In the genomic region with DNA sequence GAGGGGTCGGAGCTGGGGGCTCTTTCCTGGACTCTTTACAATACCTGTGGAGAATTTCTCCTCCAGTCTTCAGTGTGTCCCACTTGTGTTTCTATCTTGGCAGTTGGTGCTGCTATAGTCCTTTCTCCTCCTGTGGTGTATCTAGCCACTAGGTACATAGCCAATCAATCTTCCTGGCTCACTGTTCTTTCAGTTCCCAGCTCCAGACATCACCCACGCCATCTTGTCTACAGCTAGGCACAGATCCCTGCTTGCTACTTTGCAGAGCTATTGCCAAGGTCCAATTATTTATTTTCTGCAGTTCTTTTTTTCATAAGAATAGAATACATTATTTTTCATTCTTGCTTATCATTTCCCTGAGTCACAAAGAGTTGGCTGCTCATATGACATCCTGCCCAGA, we compare ENCODE assay signal across 27 mouse cellular contexts.
"Had no signal": no experiment of that assay in that cellular context is flagged by ENCODE, and none has a peak within 500 bp of the region (broad histone marks: within the 10 kb centered on the region; RNA-seq: fewer than 3 reads in every experiment).

No protein-coding gene starts in this region.

- ATAC-seq: hindbrain, postnatal 0 days; intestine, embryonic 16.5 days; liver, embryonic 12.5 days had no signal

- H3K4me1 ChIP-seq: heart, embryonic 13.5 days; heart, embryonic 15.5 days; kidney, embryonic 15.5 days; liver, embryonic 12.5 days had no signal

- H3K27ac ChIP-seq: heart, adult 2 months; heart, embryonic 13.5 days; heart, embryonic 15.5 days; hindbrain, embryonic 13.5 days; hindbrain, embryonic 15.5 days; hindbrain, postnatal 0 days; kidney, embryonic 15.5 days; kidney, postnatal 0 days; limb, embryonic 13.5 days; limb, embryonic 15.5 days; liver, embryonic 12.5 days; liver, embryonic 14.5 days had no signal

- H3K4me3 ChIP-seq: heart, adult 2 months; heart, embryonic 13.5 days; heart, embryonic 15.5 days; hindbrain, embryonic 13.5 days; hindbrain, embryonic 15.5 days; kidney, embryonic 15.5 days; limb, embryonic 13.5 days; limb, embryonic 15.5 days; liver, embryonic 12.5 days had no signal

- H3K9ac ChIP-seq: heart, embryonic 13.5 days; heart, embryonic 15.5 days; hindbrain, embryonic 13.5 days; hindbrain, embryonic 15.5 days; kidney, embryonic 15.5 days; limb, embryonic 13.5 days; limb, embryonic 15.5 days; liver, embryonic 12.5 days; liver, embryonic 14.5 days had no signal

- DNase-seq: gastrocnemius, postnatal 14 days; gastrocnemius, postnatal 36 days; heart, adult 11 months; heart, adult 2 months; heart, postnatal 14 days; heart, postnatal 36 days; kidney, adult 11 months; kidney, adult 2 months; kidney, adult 9 months; kidney, postnatal 14 days; kidney, postnatal 36 days; layer of hippocampus, adult 9-11 months; layer of hippocampus, postnatal 36 days; left cerebral cortex, postnatal 4 days had no signal

- H3K4me2 ChIP-seq: heart, embryonic 11.5 days; heart, embryonic 13.5 days; heart, embryonic 15.5 days; hindbrain, embryonic 13.5 days; hindbrain, embryonic 15.5 days; kidney, embryonic 15.5 days; limb, embryonic 13.5 days; limb, embryonic 15.5 days; liver, embryonic 12.5 days had no signal

- H3K27me3 ChIP-seq: heart, embryonic 13.5 days; heart, embryonic 15.5 days; hindbrain, embryonic 13.5 days; hindbrain, embryonic 15.5 days; kidney, embryonic 15.5 days; limb, embryonic 15.5 days; liver, embryonic 12.5 days had no signal

- H3K9me3 ChIP-seq: heart, embryonic 13.5 days; heart, embryonic 15.5 days; hindbrain, embryonic 13.5 days; hindbrain, embryonic 15.5 days; kidney, embryonic 15.5 days; limb, embryonic 13.5 days; limb, embryonic 15.5 days; liver, embryonic 12.5 days had no signal

- H3K36me3 ChIP-seq: heart, embryonic 13.5 days; heart, embryonic 15.5 days; hindbrain, embryonic 13.5 days; hindbrain, embryonic 15.5 days; kidney, embryonic 15.5 days; limb, embryonic 13.5 days; limb, embryonic 15.5 days; liver, embryonic 12.5 days had no signal
